Mouse (Mus musculus): ENCODE results near the gene Hcst. TPM values are rescaled to one million over a fixed set of nuclear protein-coding genes. Genes with fewer than 3 reads are reported as not detected.
A peak's percentile ranks its signal among the peaks of the same experiment; 100 is the strongest.

Gene Hcst
- total RNA-seq, 1 experiment from 2014 or later = 46.6 TPM

GRCm38 (mm10) chr7:30394379-30394778, 25.3 kb downstream of the Hcst start:
- peak; percentile 91 for ATAC-seq (ENCODE audit: extremely low read depth, insufficient number of reproducible peaks, low FRiP score, poor library complexity, severe bottlenecking)

GRCm38 (mm10) chr7:30393631-30394030, 26.0 kb downstream of the Hcst start:
- ATAC-seq (ENCODE audit: extremely low read depth, insufficient number of reproducible peaks, low FRiP score, poor library complexity, severe bottlenecking) = no peak

GRCm38 (mm10) chr7:30392746-30393520, 26.7 kb downstream of the Hcst start:
- ATAC-seq (ENCODE audit: extremely low read depth, insufficient number of reproducible peaks, low FRiP score, poor library complexity, severe bottlenecking) = no peak

GRCm38 (mm10) chr7:30384106-30384505, 35.5 kb downstream of the Hcst start:
- no peak for ATAC-seq (ENCODE audit: extremely low read depth, insufficient number of reproducible peaks, low FRiP score, poor library complexity, severe bottlenecking)

GRCm38 (mm10) chr7:30380061-30380460, 39.6 kb downstream of the Hcst start:
- ATAC-seq (ENCODE audit: extremely low read depth, insufficient number of reproducible peaks, low FRiP score, poor library complexity, severe bottlenecking) = no peak

GRCm38 (mm10) chr7:30373501-30373962, 46.1 kb downstream of the Hcst start:
- ATAC-seq (ENCODE audit: extremely low read depth, insufficient number of reproducible peaks, low FRiP score, poor library complexity, severe bottlenecking) = peak; percentile 100

Other genes with a start within 250 kb of the Hcst start
- gene Cox7a1, start 235.7 kb downstream of the Hcst start, total RNA-seq (2017) = not detected in 2 replicates
- 137 and 168 TPM in 2 replicates for gene Capns1, start 221.0 kb downstream of the Hcst start, total RNA-seq (2017)
- 26.0 and 30.3 TPM in 2 replicates for gene Polr2i, start 187.9 kb downstream of the Hcst start, total RNA-seq (2017)
- gene Tbcb, start 187.6 kb downstream of the Hcst start, total RNA-seq (2017) = 16.5 and 21.6 TPM in 2 replicates
- not detected in 2 replicates for gene Ovol3, start 184.1 kb downstream of the Hcst start, total RNA-seq (2017)
- 0.98 TPM in 1 of 2 replicates, not detected in the other for gene Thap8, start 139.8 kb downstream of the Hcst start, total RNA-seq (2017)
- 1.8 and 2.6 TPM in 2 replicates for gene Wdr62, start 139.4 kb downstream of the Hcst start, total RNA-seq (2017)
- 1.3 TPM in 1 of 2 replicates, not detected in the other for gene Clip3, start 128.1 kb downstream of the Hcst start, total RNA-seq (2017)
- 35.1 and 37.2 TPM in 2 replicates for gene Alkbh6, start 111.1 kb downstream of the Hcst start, total RNA-seq (2017)
- gene Syne4, start 105.0 kb downstream of the Hcst start, total RNA-seq (2017) = 0.74 and 4.0 TPM in 2 replicates
- gene E130208F15Rik, start 98.1 kb downstream of the Hcst start, total RNA-seq (2017) = 4.7 and 6.6 TPM in 2 replicates
- gene Sdhaf1, start 96.0 kb downstream of the Hcst start, total RNA-seq (2017) = 8.8 and 10.8 TPM in 2 replicates
- gene Lrfn3, start 57.1 kb downstream of the Hcst start, total RNA-seq (2017) = not detected in 2 replicates
- gene Tyrobp, start 6.1 kb downstream of the Hcst start, total RNA-seq (2017) = 1,375 and 1,494 TPM in 2 replicates
- 34.3 and 46.9 TPM in 2 replicates for gene Nfkbid, start 1.9 kb upstream of the Hcst start, total RNA-seq (2017)
- gene Aplp1, start 25.7 kb upstream of the Hcst start, total RNA-seq (2017) = 0.98 TPM in 1 of 2 replicates, not detected in the other
- gene Kirrel2, start 37.8 kb upstream of the Hcst start, total RNA-seq (2017) = not detected in 2 replicates
- gene Nphs1, start 38.5 kb upstream of the Hcst start, total RNA-seq (2017) = not detected in 2 replicates
- gene Prodh2, start 73.8 kb upstream of the Hcst start, total RNA-seq (2017) = not detected in 2 replicates
- gene Arhgap33, start 115.2 kb upstream of the Hcst start, total RNA-seq (2017) = 0.70 and 7.5 TPM in 2 replicates
- gene Hspb6, start 132.3 kb upstream of the Hcst start, total RNA-seq (2017) = 3.7 and 5.3 TPM in 2 replicates
- 6.8 and 7.8 TPM in 2 replicates for gene Proser3, start 132.4 kb upstream of the Hcst start, total RNA-seq (2017)
- gene Lin37, start 140.0 kb upstream of the Hcst start, total RNA-seq (2017) = 22.0 and 41.4 TPM in 2 replicates
- gene U2af1l4, start 143.4 kb upstream of the Hcst start, total RNA-seq (2017) = 67.3 and 69.4 TPM in 2 replicates
- gene Gm49396, start 143.5 kb upstream of the Hcst start, total RNA-seq (2017) = 20.0 and 20.3 TPM in 2 replicates
- 166 and 194 TPM in 2 replicates for gene Psenen, start 143.8 kb upstream of the Hcst start, total RNA-seq (2017)
- not detected in 2 replicates for gene Igflr1, start 145.6 kb upstream of the Hcst start, total RNA-seq (2017)
- gene Kmt2b, start 168.9 kb upstream of the Hcst start, total RNA-seq (2017) = 36.5 and 64.7 TPM in 2 replicates
- gene Zbtb32, start 179.1 kb upstream of the Hcst start, total RNA-seq (2017) = 3.0 and 3.3 TPM in 2 replicates
- gene Upk1a, start 193.0 kb upstream of the Hcst start, total RNA-seq (2017) = 0.49 TPM in 1 of 2 replicates, not detected in the other
- 190 and 241 TPM in 2 replicates for gene Cox6b1, start 206.3 kb upstream of the Hcst start, total RNA-seq (2017)
- not detected in 2 replicates for gene Etv2, start 216.0 kb upstream of the Hcst start, total RNA-seq (2017)
- gene Rbm42, start 230.5 kb upstream of the Hcst start, total RNA-seq (2017) = 60.7 and 77.3 TPM in 2 replicates
- 22.8 and 29.9 TPM in 2 replicates for gene Haus5, start 245.1 kb upstream of the Hcst start, total RNA-seq (2017)

All from neutrophil, adult 5-6 weeks (primary cell).